Mouse (Mus musculus) stomach, postnatal 0 days (tissue): ENCODE measurements around the gene Eng. TPM values are rescaled to one million over a fixed set of nuclear protein-coding genes. Genes with fewer than 3 reads are reported as not detected.

ENCODE experiments used
- ATAC-seq: fragments of 200-750 bp; cut with Nextera tagmentation; 2 replicates; pipeline ENCODE4 v1.8.0; 2017; ENCODE audit not compliant: low FRiP score, low TSS enrichment
- DNase-seq: peaks from one replicate; pipeline ENCODE4 v3.0.0-alpha.2; 2016; ENCODE audit warnings: low spot score
- H3K27ac ChIP-seq: fragments of 300-500 bp; sonication (generic); replicated peaks from 2 replicates; pipeline ENCODE4 v1.5.1; 2014; ENCODE audit warnings: mild to moderate bottlenecking, control low read depth
- H3K27me3 ChIP-seq: fragments of 300-500 bp; sonication (generic); 2 replicates; pipeline ENCODE4 v1.6.1; 2014; ENCODE audit warnings: low read length; ENCODE audit not compliant: control insufficient read depth, insufficient read depth
- H3K36me3 ChIP-seq: fragments of 300-500 bp; sonication (generic); 2 replicates; pipeline ENCODE4 v1.6.1; 2014; ENCODE audit warnings: low read length, mixed read lengths; ENCODE audit not compliant: control insufficient read depth, insufficient read depth
- H3K4me1 ChIP-seq: fragments of 300-500 bp; sonication (generic); replicated peaks from 2 replicates; pipeline ENCODE4 v1.6.1; 2014; ENCODE audit warnings: antibody characterized with exemption; ENCODE audit not compliant: control insufficient read depth, insufficient read depth
- H3K4me2 ChIP-seq: fragments of 300-500 bp; sonication (generic); replicated peaks from 2 replicates; pipeline ENCODE4 v1.6.1; 2014; ENCODE audit warnings: low read depth, mild to moderate bottlenecking, control low read depth, moderate library complexity
- H3K4me3 ChIP-seq: fragments of 300-500 bp; sonication (generic); 2 replicates; pipeline ENCODE4 v1.5.1; 2014; ENCODE audit warnings: low read depth, low read length, control low read depth
- H3K9ac ChIP-seq: fragments of 300-500 bp; sonication (generic); 2 replicates; pipeline ENCODE4 v1.6.1; 2014; ENCODE audit warnings: mild to moderate bottlenecking, low read length, control low read depth, mixed read lengths
- H3K9me3 ChIP-seq: fragments of 300-500 bp; sonication (generic); 2 replicates; pipeline ENCODE4 v1.6.1; 2016; ENCODE audit warnings: low read length; ENCODE audit not compliant: control insufficient read depth
- CTCF ChIP-seq: IDR thresholded peaks from 2 replicates; pipeline ENCODE4 v1.5.1; 2016; ENCODE audit warnings: antibody characterized with exemption, low read depth, mild to moderate bottlenecking, moderate library complexity
- EP300 ChIP-seq: optimal IDR thresholded peaks from 2 replicates; pipeline ENCODE3; 2016; ENCODE audit warnings: antibody characterized with exemption
- WGBS: fragments of 180-500 bp; shearing (Covaris S2); extraction: QIAGEN DNeasy Blood & Tissue Kit; methylation state at CpG from one replicate; pipeline ENCODE4 v1.1.7; 2014; 5-methylcytosine and 5-hydroxymethylcytosine counted together
- polyA plus RNA-seq: library from polyadenylated mRNA; unstranded; fragments of >200 nt; fragmentation: Nextera tagmentation; extraction: Ambion mirVana; gene quantifications from 2 replicates; pipeline ENCODE4 v1.2.1, GENCODE M21; 2015

Gene Eng
- polyA plus RNA-seq, 1 experiment from 2014 or later, result 23.0 TPM

- Histone ChIP-seq H3K4me2 (no peak overlapping the region), H3K36me3 (no peaks in the 10 kb centered on the region), H3K27ac (no peak overlapping the region), H3K9ac (no peak overlapping the region), H3K27me3 (no peaks in the 10 kb centered on the region), H3K4me1 (peaks cover 4% of the 10 kb centered on the region), H3K4me3 (no peak overlapping the region), H3K9me3 (no peaks in the 10 kb centered on the region)
- TF ChIP-seq EP300 (no peak), CTCF (no peak)
- WGBS, result 72% methylated on average over 8 of the region's 8 CpGs
- ATAC-seq, result no peak
- peak; percentile 13 for DNase-seq
Observed at GRCm38 (mm10) chr2:32665345-32665744, 18.9 kb downstream of the Eng start.

- DNase-seq (no peak), ATAC-seq (no peak)
- H3K9ac ChIP-seq, result no peak overlapping the region
- H3K27me3 ChIP-seq, result no peaks in the 10 kb centered on the region
- TF ChIP-seq CTCF (no peak), EP300 (no peak)
- peaks cover 4% of the 10 kb centered on the region for H3K4me1 ChIP-seq
- no peak overlapping the region for H3K27ac ChIP-seq
- no peaks in the 10 kb centered on the region for H3K36me3 ChIP-seq
- no peaks in the 10 kb centered on the region for H3K9me3 ChIP-seq
- no peak overlapping the region for H3K4me3 ChIP-seq
- 75% methylated on average over 6 of the region's 6 CpGs for WGBS
- H3K4me2 ChIP-seq, result no peak overlapping the region
Observed at GRCm38 (mm10) chr2:32665853-32666252, 19.5 kb downstream of the Eng start.

- no peak overlapping the region for H3K4me3 ChIP-seq
- TF ChIP-seq CTCF, result no peak
- TF ChIP-seq EP300, result no peak
- H3K27me3 ChIP-seq, result no peaks in the 10 kb centered on the region
- H3K27ac ChIP-seq, result no peak overlapping the region
- no peak overlapping the region for H3K4me2 ChIP-seq
- 38% methylated on average over 11 of the region's 11 CpGs for WGBS
- no peak overlapping the region for H3K9ac ChIP-seq
- H3K36me3 ChIP-seq, result 0 out of 2 replicates have a peak, but pooled peaks cover 3% of the 10 kb centered on the region
- DNase-seq (no peak), ATAC-seq (no peak)
- no peaks in the 10 kb centered on the region for H3K9me3 ChIP-seq
- no peaks in the 10 kb centered on the region for H3K4me1 ChIP-seq
Observed at GRCm38 (mm10) chr2:32667775-32668174, 21.4 kb downstream of the Eng start.

- ATAC-seq, result no peak
- no peak overlapping the region for H3K9ac ChIP-seq
- no peaks in the 10 kb centered on the region for H3K9me3 ChIP-seq
- H3K27ac ChIP-seq, result no peak overlapping the region; the same call in 1 of the 2 replicates
- no peak for DNase-seq
- no peak overlapping the region for H3K4me2 ChIP-seq
- 83% methylated on average over 7 of the region's 7 CpGs for WGBS
- no peaks in the 10 kb centered on the region for H3K4me1 ChIP-seq
- H3K36me3 ChIP-seq, result 0 out of 2 replicates have a peak, but pooled peaks cover 3% of the 10 kb centered on the region
- H3K27me3 ChIP-seq, result no peaks in the 10 kb centered on the region
- no peak overlapping the region for H3K4me3 ChIP-seq
- TF ChIP-seq CTCF (no peak), EP300 (no peak)
Observed at GRCm38 (mm10) chr2:32668176-32668575, 21.8 kb downstream of the Eng start.

GRCm38 (mm10) chr2:32669876-32670275, 23.5 kb downstream of the Eng start:
- 0 out of 2 replicates have a peak, but pooled peaks cover 7% of the 10 kb centered on the region for H3K36me3 ChIP-seq
- no peaks in the 10 kb centered on the region for H3K27me3 ChIP-seq
- no peak for DNase-seq
- H3K4me1 ChIP-seq, result no peaks in the 10 kb centered on the region
- H3K9ac ChIP-seq, result no peak overlapping the region
- H3K9me3 ChIP-seq, result no peaks in the 10 kb centered on the region
- no peak overlapping the region for H3K27ac ChIP-seq
- H3K4me2 ChIP-seq, result no peak overlapping the region
- no peak overlapping the region for H3K4me3 ChIP-seq
- WGBS, result 74% methylated on average over 3 of the region's 3 CpGs
- TF ChIP-seq EP300 (no peak), CTCF (no peak)
- ATAC-seq, result no peak

GRCm38 (mm10) chr2:32671147-32671546, 24.8 kb downstream of the Eng start:
- Histone ChIP-seq H3K9me3 (no peaks in the 10 kb centered on the region), H3K4me2 (no peak overlapping the region), H3K36me3 (0 out of 2 replicates have a peak, but pooled peaks cover 7% of the 10 kb centered on the region), H3K9ac (no peak overlapping the region), H3K4me3 (no peak overlapping the region), H3K27me3 (no peaks in the 10 kb centered on the region), H3K27ac (no peak overlapping the region), H3K4me1 (no peaks in the 10 kb centered on the region)
- no peak for ATAC-seq
- no peak for TF ChIP-seq CTCF
- no peak for TF ChIP-seq EP300
- no peak for DNase-seq
- WGBS, result 87% methylated on average over 9 of the region's 9 CpGs
